Mouse (Mus musculus) olfactory bulb, adult 2 months (tissue): ENCODE data around the gene Ino80b.

Experiments used
- CTCF ChIP-seq: fragments of 200-500 bp; IDR thresholded peaks from 2 replicates; pipeline ENCODE4 v1.5.1; 2012; ENCODE audit warnings: low read depth, mild to moderate bottlenecking, low read length, moderate library complexity; ENCODE audit not compliant: insufficient read depth
- POLR2A ChIP-seq: fragments of 200-500 bp; IDR thresholded peaks from 2 replicates; pipeline ENCODE4 v1.6.1; 2012; ENCODE audit warnings: mild to moderate bottlenecking, low read depth, low read length, moderate library complexity; ENCODE audit not compliant: insufficient read depth

- TF ChIP-seq CTCF (peak; percentile 53; the same call in 1 of the 2 replicates), POLR2A (peak; percentile 49; the same call in 1 of the 2 replicates)
These were observed 46.8 kb downstream of the Ino80b start for GRCm38 (mm10) chr6:83078324-83078858.
